Mouse (Mus musculus): ENCODE data around the gene Cdk2ap2.

DNA sequence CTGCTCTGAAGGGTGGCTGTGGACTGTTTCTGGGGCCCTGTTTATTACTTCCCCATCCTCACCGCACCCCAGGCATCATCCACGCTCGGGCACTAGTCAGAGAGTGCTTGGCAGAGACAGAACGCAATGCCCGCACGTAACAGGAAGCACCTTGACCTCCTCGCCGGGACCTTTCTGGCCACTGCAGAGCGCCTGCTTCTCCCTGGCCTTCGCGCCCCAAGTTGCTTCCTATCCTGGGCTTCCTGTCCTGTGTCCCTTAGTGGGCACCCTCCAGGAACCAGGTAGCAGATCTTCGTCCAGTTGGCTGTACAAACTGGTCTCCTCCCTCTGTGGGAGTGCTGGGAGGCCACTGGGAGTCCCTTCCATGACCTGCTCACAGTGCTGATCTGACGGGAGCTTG lies 1.4 kb downstream of the Cdk2ap2 start:
- TF ChIP-seq CTCF (IDR thresholded peaks at IDR 0.05; ENCODE audit: low read depth) = no peak
- no peak for TF ChIP-seq EP300 (IDR thresholded peaks at IDR 0.05; ENCODE audit: low read depth)
